Mouse (Mus musculus): ENCODE results near the gene Zdhhc6.

DNA sequence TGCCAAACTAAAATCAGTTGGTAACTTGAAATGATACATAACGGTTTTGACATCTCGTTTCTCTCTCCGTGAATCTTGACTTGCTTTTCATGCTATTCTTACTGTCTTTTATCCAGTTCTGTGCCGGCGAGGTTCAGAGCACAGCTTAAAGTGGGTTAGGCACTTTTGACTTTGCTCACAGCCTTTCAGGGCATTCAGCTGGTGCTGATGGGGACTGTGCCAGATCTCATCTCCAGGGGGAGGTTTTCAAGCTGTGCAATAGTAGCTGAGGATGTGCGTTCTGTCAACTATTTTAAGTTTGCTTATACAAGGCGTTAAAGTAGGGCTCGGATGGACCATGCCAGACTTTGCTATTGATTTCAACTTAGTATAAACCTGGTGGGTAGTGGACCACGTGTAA lies 21.2 kb upstream of the Zdhhc6 start:
- TF ChIP-seq CHD2 (IDR thresholded peaks at IDR 0.05; ENCODE audit: low read depth, low read length), result no peak
- TF ChIP-seq ZC3H11A (IDR thresholded peaks at IDR 0.05; ENCODE audit: borderline replicate concordance, low read depth, low read length), result no peak
- TF ChIP-seq ZNF384 (IDR thresholded peaks at IDR 0.05; ENCODE audit: low read depth, low read length), result no peak
- TF ChIP-seq HCFC1 (IDR thresholded peaks at IDR 0.05; ENCODE audit: borderline replicate concordance, insufficient read depth, low read length), result no peak

Data from ES-E14 (cell line).